Mouse (Mus musculus) liver, adult 2 months (tissue): ENCODE results near the gene Cygb.

Experiments used
- CTCF ChIP-seq: fragments of 200-500 bp; IDR thresholded peaks from 2 replicates; pipeline ENCODE4 v1.5.1; 2011; ENCODE audit warnings: low read depth, low read length, control low read depth
- POLR2A ChIP-seq: fragments of 200-500 bp; IDR thresholded peaks from 2 replicates; pipeline ENCODE4 v1.6.1; 2011; ENCODE audit warnings: low read length, control low read depth; ENCODE audit not compliant: insufficient read depth; ENCODE audit errors: extremely low read depth

DNA sequence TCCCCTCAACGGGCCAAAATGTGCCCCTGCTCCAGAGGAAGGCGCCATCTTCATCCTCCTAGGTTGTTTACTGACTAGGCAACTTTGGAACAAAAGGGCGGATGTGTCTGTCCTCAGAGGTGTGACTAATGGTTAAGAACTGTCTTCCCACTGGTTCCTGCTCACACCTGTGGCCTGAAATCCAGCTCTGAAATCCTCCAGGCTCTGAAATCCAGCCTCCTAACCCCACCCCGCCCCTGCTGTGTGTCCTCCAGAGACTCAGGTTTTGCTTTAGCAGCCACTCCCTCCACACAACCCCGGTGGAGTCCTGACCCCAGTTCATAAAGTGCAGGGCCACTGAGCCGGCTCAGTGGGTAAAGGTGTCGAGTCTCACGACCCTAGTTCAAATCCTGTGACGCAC, 43.4 kb upstream of the Cygb start:
- TF ChIP-seq CTCF (no peak), POLR2A (no peak)
